Mouse (Mus musculus) small intestine, adult 2 months (tissue): ENCODE measurements around the gene Dda1.
A peak's percentile ranks its signal among the peaks of the same experiment; 100 is the strongest.

Experiments
- CTCF ChIP-seq: fragments of 200-500 bp; IDR thresholded peaks from 2 replicates; pipeline ENCODE4 v1.5.1; 2012; ENCODE audit warnings: low read depth, mild to moderate bottlenecking, control low read depth, inconsistent platforms, low read length, moderate library complexity, mixed read lengths; ENCODE audit not compliant: insufficient replicate concordance, insufficient read length; ENCODE audit errors: extremely low read depth
- POLR2A ChIP-seq: fragments of 200-500 bp; IDR thresholded peaks from 2 replicates; pipeline ENCODE4 v1.6.1; 2012; ENCODE audit warnings: low read depth, mild to moderate bottlenecking, control low read depth, inconsistent platforms, low read length, moderate library complexity

DNA sequence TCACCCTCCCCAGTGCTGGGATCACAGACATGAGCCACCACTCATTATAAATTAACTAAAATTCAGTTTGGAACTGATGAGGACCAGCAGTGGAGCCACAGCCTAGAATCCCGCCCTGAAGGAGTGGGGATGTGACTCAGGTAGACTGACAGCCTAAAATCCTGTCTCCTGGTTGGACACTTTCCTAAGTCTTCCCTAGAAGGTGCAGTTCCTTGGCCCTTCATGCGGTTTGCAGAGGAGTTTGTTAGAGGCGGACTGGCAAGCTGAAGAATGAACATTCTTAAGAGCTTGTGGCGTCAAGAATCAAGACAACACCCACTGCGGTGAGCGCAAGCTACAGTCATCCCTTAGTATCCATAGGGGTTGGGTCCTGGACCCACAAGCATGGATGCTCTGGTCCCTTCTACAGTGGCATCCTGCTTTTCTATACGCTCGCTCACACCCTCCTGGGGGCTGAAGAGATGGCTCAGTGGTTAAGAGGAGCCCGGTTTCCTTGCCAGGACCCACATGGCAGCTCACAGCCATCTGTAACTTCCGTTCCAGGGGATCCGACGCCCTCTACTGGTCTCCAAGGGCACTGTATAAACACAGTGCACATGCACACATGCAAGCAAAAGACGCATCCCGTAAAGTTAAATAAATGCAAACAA is 8.3 kb downstream of the Dda1 start:
- TF ChIP-seq POLR2A (no peak), CTCF (peak; percentile 55; the same call in 1 of the 2 replicates)
